Mouse (Mus musculus): ENCODE results near the gene Mef2a. TPM values are rescaled to one million over a fixed set of nuclear protein-coding genes. Genes with fewer than 3 reads are reported as not detected.

Mef2a gene
- total and polyA plus RNA-seq, 3 experiments = 9.6 to 13.4 TPM; not detected in 1

DNA sequence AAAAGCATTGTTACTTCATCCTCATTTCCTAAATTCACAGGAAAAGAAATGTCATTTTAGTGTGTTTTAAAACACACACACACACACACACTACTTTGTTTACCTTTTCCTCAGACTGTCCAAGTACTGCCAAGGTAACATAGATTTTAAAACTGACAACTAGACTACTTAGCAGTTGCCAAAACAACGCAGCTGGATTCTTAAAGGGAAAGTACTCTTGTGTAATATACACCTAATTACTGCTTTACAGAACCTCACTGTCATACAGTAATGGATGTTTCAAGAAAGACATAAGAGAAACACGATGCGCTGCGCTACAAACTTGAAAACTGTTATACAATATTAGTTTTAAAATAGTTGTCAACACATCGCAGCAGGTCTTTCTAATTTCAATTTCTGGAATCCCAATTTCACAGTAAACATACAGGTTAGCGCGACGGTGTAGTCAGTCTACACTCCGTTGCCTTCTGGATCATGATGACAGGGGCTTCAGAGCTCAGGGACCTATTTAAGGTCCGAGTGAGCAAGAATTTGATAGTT is 1.2 kb downstream of the Mef2a start:
- H3K27me3 ChIP-seq (ENCODE audit: control insufficient read depth in 1 of 2, insufficient read depth in 2 of 2, low read length in 2 of 2) = no peaks in the 10 kb centered on the region

DNA sequence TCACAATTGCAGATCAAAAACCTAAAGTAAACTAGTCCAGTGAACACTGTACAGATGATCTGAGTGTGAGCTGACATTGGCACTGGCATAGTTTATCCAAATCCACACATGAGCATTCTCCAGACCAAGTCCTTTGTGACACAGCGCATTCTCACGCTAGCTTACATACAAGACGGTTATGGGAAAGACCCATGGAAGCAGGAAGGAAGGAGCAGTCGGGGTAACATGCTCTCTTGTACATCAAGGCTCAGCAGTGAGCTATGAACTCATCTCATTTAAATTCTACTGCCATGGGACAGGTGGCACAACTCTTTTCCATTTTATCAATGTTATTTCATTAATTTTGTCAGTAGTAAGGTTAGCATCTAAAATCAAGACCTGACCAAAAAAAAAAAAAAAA is 3.0 kb downstream of the Mef2a start:
- Histone ChIP-seq H3K36me3 (ENCODE audit: control insufficient read depth in 1 of 2, insufficient read depth in 2 of 2, low read length in 2 of 2) (peaks cover 0 to 21% of the 10 kb centered on the region in 2 experiments; a peak in 2 of 4 replicates), H3K9ac (ENCODE audit: control insufficient read depth, low read depth, low read length, poor library complexity, severe bottlenecking) (no peak overlapping the region), H3K27me3 (ENCODE audit: control insufficient read depth in 1 of 2, insufficient read depth in 2 of 2, low read length in 2 of 2) (no peaks in the 10 kb centered on the region), H3K9me3 (replicated peaks; ENCODE audit: insufficient read depth, low read length) (no peaks in the 10 kb centered on the region), H3K79me2 (ENCODE audit: control insufficient read depth, insufficient read depth, low read length, poor library complexity) (peaks cover 23% of the 10 kb centered on the region), H3K4me3 (ENCODE audit: control insufficient read depth in 1 of 2, insufficient read depth in 1 of 2, low read depth in 2 of 2, low read length in 2 of 2) (no peak overlapping the region), H3K4me1 (ENCODE audit: control insufficient read depth in 1 of 2, insufficient read depth in 2 of 2, low read length in 2 of 2) (peaks cover 11 to 17% of the 10 kb centered on the region in 2 experiments), H3K27ac (ENCODE audit: control insufficient read depth, low read depth, low read length) (no peak overlapping the region)
- TF ChIP-seq JUND (IDR thresholded peaks at IDR 0.05; ENCODE audit: low read depth, low read length) (no peak), RCOR1 (IDR thresholded peaks at IDR 0.05; ENCODE audit: low read depth, low read length) (no peak), ZC3H11A (IDR thresholded peaks at IDR 0.05; ENCODE audit: low read depth, low read length) (no peak), USF1 (IDR thresholded peaks at IDR 0.05; ENCODE audit: low read depth, low read length) (no peak), GATA1 (IDR thresholded peaks at IDR 0.05; ENCODE audit: low read depth, low read length) (no peak), MAX (IDR thresholded peaks at IDR 0.05; ENCODE audit: low read length) (no peak), ETS1 (IDR thresholded peaks at IDR 0.05; ENCODE audit: low read depth, low read length) (no peak), NELFE (IDR thresholded peaks at IDR 0.05; ENCODE audit: low read depth, low read length) (no peak), EP300 (IDR thresholded peaks at IDR 0.05; ENCODE audit: low read depth in 1 of 2, low read length in 2 of 2) (no peak), MYB (IDR thresholded peaks at IDR 0.05; ENCODE audit: low read depth, low read length) (no peak), HCFC1 (IDR thresholded peaks at IDR 0.05; ENCODE audit: low read depth, low read length) (no peak), CHD1 (IDR thresholded peaks at IDR 0.05; ENCODE audit: low read depth, low read length) (no peak), ELF1 (IDR thresholded peaks at IDR 0.05; ENCODE audit: low read depth, low read length) (no peak), GABPA (IDR thresholded peaks at IDR 0.05; ENCODE audit: low read depth, low read length) (no peak), POLR2AphosphoS2 (IDR thresholded peaks at IDR 0.05; ENCODE audit: low read length) (no peak), MXI1 (IDR thresholded peaks at IDR 0.05; ENCODE audit: low read depth, low read length) (no peak), ZKSCAN1 (IDR thresholded peaks at IDR 0.05; ENCODE audit: low read depth, low read length) (no peak), MAZ (IDR thresholded peaks at IDR 0.05; ENCODE audit: low read depth, low read length) (no peak), CHD2 (IDR thresholded peaks at IDR 0.05; ENCODE audit: low read length) (no peak), KAT2A (conservative IDR thresholded peaks at IDR 0.05; ENCODE audit: low read depth, low read length) (no peak)
- no peak for DNase-seq (ENCODE audit: low read depth, low spot score)

More for the DNA sequence above, 1.2 kb downstream of the Mef2a start:
- Histone ChIP-seq H3K4me1 (ENCODE audit: control insufficient read depth in 1 of 2, insufficient read depth in 2 of 2, low read length in 2 of 2) (peaks cover 11% of the 10 kb centered on the region in 2 experiments), H3K4me3 (ENCODE audit: control insufficient read depth in 1 of 2, insufficient read depth in 1 of 2, low read depth in 2 of 2, low read length in 2 of 2) (peak overlapping the region; percentile 88 to 100), H3K36me3 (ENCODE audit: control insufficient read depth in 1 of 2, insufficient read depth in 2 of 2, low read length in 2 of 2) (peaks cover 0 to 15% of the 10 kb centered on the region in 2 experiments; a peak in 2 of 4 replicates), H3K9me3 (replicated peaks; ENCODE audit: insufficient read depth, low read length) (no peaks in the 10 kb centered on the region), H3K27ac (ENCODE audit: control insufficient read depth, low read depth, low read length) (0 out of 2 replicates have a peak overlapping the region, but pooled peaks have one; percentile 3), H3K79me2 (ENCODE audit: control insufficient read depth, insufficient read depth, low read length, poor library complexity) (peaks cover 20% of the 10 kb centered on the region), H3K9ac (ENCODE audit: control insufficient read depth, low read depth, low read length, poor library complexity, severe bottlenecking) (peak overlapping the region; percentile 75)
- DNase-seq (ENCODE audit: low read depth, low spot score) = peak; percentile 64
- no peak for TF ChIP-seq GATA1 (IDR thresholded peaks at IDR 0.05; ENCODE audit: low read depth, low read length)
- no peak for TF ChIP-seq ZNF384 (IDR thresholded peaks at IDR 0.05; ENCODE audit: low read depth, low read length)
- peak; percentile 48; the same call in 1 of the 2 replicates for TF ChIP-seq SIN3A (IDR thresholded peaks at IDR 0.05; ENCODE audit: low read length)
- no peak for TF ChIP-seq JUND (IDR thresholded peaks at IDR 0.05; ENCODE audit: low read depth, low read length)
- no peak for TF ChIP-seq USF1 (IDR thresholded peaks at IDR 0.05; ENCODE audit: low read depth, low read length)
- TF ChIP-seq ELF1 (IDR thresholded peaks at IDR 0.05; ENCODE audit: low read depth, low read length) = no peak

Data from MEL (cell line).